Mouse (Mus musculus): Measurements from ENCODE around the gene Fgfrl1. TPM values are rescaled to one million over a fixed set of nuclear protein-coding genes. Genes with fewer than 3 reads are reported as not detected.
A peak's percentile ranks its signal among the peaks of the same experiment; 100 is the strongest.

The Fgfrl1 gene
- polyA plus RNA-seq (2012; fragmentation: generic; extraction: Trizol): 93.3 TPM

DNA sequence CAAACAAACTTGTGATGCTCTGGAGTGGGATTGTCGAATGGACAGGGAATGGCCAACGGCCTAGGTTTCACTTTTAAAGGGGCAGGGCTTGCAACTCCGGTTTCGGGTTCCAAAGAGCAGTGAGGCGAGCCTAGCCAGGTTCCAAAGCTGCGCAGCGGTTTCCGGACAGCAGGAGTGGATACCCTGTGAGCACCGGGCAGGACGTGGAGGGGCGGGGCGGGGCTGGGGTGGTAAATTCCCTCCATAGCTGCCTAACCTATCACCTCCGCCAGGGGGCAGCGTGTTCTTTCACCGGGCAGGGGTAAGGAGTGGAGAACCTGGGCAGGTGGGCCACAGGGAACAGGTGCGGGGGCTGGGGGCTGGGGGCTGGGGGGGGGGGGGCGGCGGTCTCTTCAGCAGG, at the start of gene Fgfrl1:
Gene Fgfrl1, plus strand, starts transcription at position 112 of the 400 bp plus-strand sequence.
- H3K36me3 ChIP-seq (ENCODE audit: control insufficient read depth, insufficient read depth): no peaks in the 10 kb centered on the region

DNA sequence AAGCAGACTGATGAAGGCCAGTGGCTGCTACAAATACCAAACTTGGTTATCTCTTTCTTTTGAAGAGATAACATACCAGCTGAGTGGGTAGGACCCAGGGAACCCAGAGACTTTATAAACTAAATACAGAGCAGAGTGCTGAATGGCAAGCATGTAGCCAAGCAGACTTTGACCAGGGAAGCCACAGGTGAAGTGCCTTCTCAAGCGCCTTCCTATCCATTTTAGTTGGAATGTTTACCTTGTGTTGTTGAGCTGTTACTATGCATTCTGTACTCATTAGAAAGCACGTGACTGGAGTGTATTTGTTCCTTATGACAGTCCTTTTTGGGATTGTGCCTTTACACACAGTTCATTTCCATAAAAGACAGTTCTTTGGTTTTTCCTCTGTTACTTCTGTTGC, 48.5 kb upstream of the Fgfrl1 start:
- H3K36me3 ChIP-seq (ENCODE audit: control insufficient read depth, insufficient read depth): peaks cover 10% of the 10 kb centered on the region
- H3K4me2 ChIP-seq (ENCODE audit: low read depth): no peak overlapping the region
- no peaks in the 10 kb centered on the region for H3K27me3 ChIP-seq (ENCODE audit: control insufficient read depth, insufficient read depth, insufficient read length)
- no peak overlapping the region for H3K4me3 ChIP-seq
- no peak overlapping the region for H3ac ChIP-seq (ENCODE audit: control insufficient read depth, insufficient read length)
- TF ChIP-seq USF1 (IDR thresholded peaks at IDR 0.05; ENCODE audit: low read depth): no peak
- TF ChIP-seq POLR2AphosphoS2 (IDR thresholded peaks at IDR 0.05; ENCODE audit: insufficient read length, low read depth): no peak
- no peak for TF ChIP-seq MYOG (IDR thresholded peaks at IDR 0.05; ENCODE audit: control insufficient read depth in 1 of 3, insufficient read depth in 1 of 3, insufficient read length in 2 of 3, low read depth in 2 of 3)
- TF ChIP-seq MYOD1 (IDR thresholded peaks at IDR 0.05; ENCODE audit: control insufficient read depth in 1 of 3, insufficient read length in 2 of 3, low read depth in 2 of 3): no peak
- TF ChIP-seq TCF12 (IDR thresholded peaks at IDR 0.05; ENCODE audit: insufficient read depth, poor library complexity, severe bottlenecking): no peak
- no peak for TF ChIP-seq E2F4 (IDR thresholded peaks at IDR 0.05; ENCODE audit: insufficient read depth)
- TF ChIP-seq POLR2A (IDR thresholded peaks at IDR 0.05; ENCODE audit: insufficient read length, low read depth): no peak
- TF ChIP-seq SRF (IDR thresholded peaks at IDR 0.05; ENCODE audit: control insufficient read depth, insufficient read length, low read depth): no peak
- TF ChIP-seq REST (IDR thresholded peaks at IDR 0.05; ENCODE audit: insufficient read depth, insufficient read length): no peak
- H3K79me2 ChIP-seq (ENCODE audit: control insufficient read depth, insufficient read depth): no peaks in the 10 kb centered on the region

More for the DNA sequence above, at the start of gene Fgfrl1:
- Histone ChIP-seq H3K4me3 (peak within 1 kb of the TSS; percentile 28), H3K4me2 (ENCODE audit: low read depth) (peak within 1 kb of the TSS; percentile 88), H3ac (ENCODE audit: control insufficient read depth, insufficient read length) (no peak within 1 kb of the TSS), H3K27me3 (ENCODE audit: control insufficient read depth, insufficient read depth, insufficient read length) (no peaks in the 10 kb centered on the region), H3K79me2 (ENCODE audit: control insufficient read depth, insufficient read depth) (no peaks in the 10 kb centered on the region)
- TF ChIP-seq MYOD1 (IDR thresholded peaks at IDR 0.05; ENCODE audit: control insufficient read depth in 1 of 3, insufficient read length in 2 of 3, low read depth in 2 of 3): peak in 1 of 3 experiments; percentile 8
- TF ChIP-seq E2F4 (IDR thresholded peaks at IDR 0.05; ENCODE audit: insufficient read depth): no peak
- TF ChIP-seq TCF3 (IDR thresholded peaks at IDR 0.05; ENCODE audit: insufficient read length, low read depth): no peak
- TF ChIP-seq MYOG (IDR thresholded peaks at IDR 0.05; ENCODE audit: control insufficient read depth in 1 of 3, insufficient read depth in 1 of 3, insufficient read length in 2 of 3, low read depth in 2 of 3): no peak

DNA sequence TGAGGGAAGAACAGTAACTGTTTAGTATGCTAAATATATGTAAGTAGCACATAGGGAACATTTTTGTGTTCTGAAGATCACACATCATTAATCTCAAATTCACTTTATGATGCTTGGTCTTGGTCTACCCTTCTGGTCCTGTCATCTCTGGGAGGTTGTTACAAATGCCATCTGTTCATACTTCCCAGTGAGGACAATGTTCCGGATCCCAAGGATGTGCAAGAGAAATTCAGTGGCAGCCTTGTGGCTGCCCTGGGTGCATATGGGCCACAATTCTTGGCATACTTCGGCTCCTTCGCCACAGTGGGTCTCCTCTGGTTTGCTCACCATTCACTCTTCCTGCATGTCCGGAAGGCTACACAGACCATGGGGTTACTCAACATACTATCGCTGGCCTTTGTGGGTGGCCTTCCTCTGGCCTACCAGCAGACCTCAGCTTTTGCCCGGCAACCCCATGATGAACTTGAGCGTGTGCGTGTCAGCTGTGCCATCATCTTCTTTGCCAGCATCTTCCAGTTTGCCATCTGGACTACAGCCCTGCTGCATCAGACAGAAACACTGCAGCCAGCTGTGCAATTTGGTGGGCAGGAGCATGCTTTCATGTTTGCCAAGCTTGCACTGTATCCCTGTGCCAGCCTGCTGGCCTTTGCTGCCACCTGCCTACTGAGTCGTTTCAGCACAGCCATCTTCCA, 46.4 kb upstream of the Fgfrl1 start:
- H3K79me2 ChIP-seq (ENCODE audit: control insufficient read depth, insufficient read depth): no peaks in the 10 kb centered on the region
- no peak for TF ChIP-seq E2F4 (IDR thresholded peaks at IDR 0.05; ENCODE audit: insufficient read depth)
- no peak for TF ChIP-seq POLR2AphosphoS2 (IDR thresholded peaks at IDR 0.05; ENCODE audit: insufficient read length, low read depth)
- TF ChIP-seq MYOD1 (IDR thresholded peaks at IDR 0.05; ENCODE audit: control insufficient read depth in 1 of 3, insufficient read length in 2 of 3, low read depth in 2 of 3): no peak
- no peak for TF ChIP-seq SRF (IDR thresholded peaks at IDR 0.05; ENCODE audit: control insufficient read depth, insufficient read length, low read depth)
- TF ChIP-seq CEBPB (IDR thresholded peaks at IDR 0.05; ENCODE audit: insufficient read depth, poor library complexity, severe bottlenecking): no peak
- no peak for TF ChIP-seq MYOG (IDR thresholded peaks at IDR 0.05; ENCODE audit: control insufficient read depth in 1 of 3, insufficient read depth in 1 of 3, insufficient read length in 2 of 3, low read depth in 2 of 3)
- TF ChIP-seq MAX (IDR thresholded peaks at IDR 0.05; ENCODE audit: low read depth): no peak
- TF ChIP-seq TCF12 (IDR thresholded peaks at IDR 0.05; ENCODE audit: insufficient read depth, poor library complexity, severe bottlenecking): no peak
- no peak for TF ChIP-seq TCF3 (IDR thresholded peaks at IDR 0.05; ENCODE audit: insufficient read length, low read depth)
- peaks cover 3% of the 10 kb centered on the region for H3K36me3 ChIP-seq (ENCODE audit: control insufficient read depth, insufficient read depth)
- H3K27me3 ChIP-seq (ENCODE audit: control insufficient read depth, insufficient read depth, insufficient read length): no peaks in the 10 kb centered on the region
- H3ac ChIP-seq (ENCODE audit: control insufficient read depth, insufficient read length): no peak overlapping the region
- no peak overlapping the region for H3K4me2 ChIP-seq (ENCODE audit: low read depth)
- H3K4me3 ChIP-seq: no peak overlapping the region

DNA sequence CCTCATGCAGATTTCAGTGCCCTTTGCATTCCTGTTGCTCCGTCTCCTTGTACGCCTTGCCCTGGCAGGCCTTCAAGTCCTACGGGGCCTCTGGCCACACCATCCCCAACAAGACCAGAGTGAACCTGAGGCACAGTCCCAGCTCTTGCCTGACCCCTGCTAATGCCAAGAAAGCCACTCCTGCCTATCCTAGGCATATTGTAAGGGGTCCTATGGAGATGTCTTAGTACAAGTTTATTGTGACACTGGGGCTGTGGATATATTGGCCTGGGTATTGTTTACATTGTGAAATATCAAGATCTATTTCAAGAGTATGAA, 45.9 kb upstream of the Fgfrl1 start:
- H3K4me3 ChIP-seq: no peak overlapping the region
- H3K27me3 ChIP-seq (ENCODE audit: control insufficient read depth, insufficient read depth, insufficient read length): no peaks in the 10 kb centered on the region
- TF ChIP-seq CEBPB (IDR thresholded peaks at IDR 0.05; ENCODE audit: insufficient read depth, poor library complexity, severe bottlenecking) (no peak), POLR2AphosphoS2 (IDR thresholded peaks at IDR 0.05; ENCODE audit: insufficient read length, low read depth) (no peak), SRF (IDR thresholded peaks at IDR 0.05; ENCODE audit: control insufficient read depth, insufficient read length, low read depth) (no peak), TCF3 (IDR thresholded peaks at IDR 0.05; ENCODE audit: insufficient read length, low read depth) (no peak), E2F4 (IDR thresholded peaks at IDR 0.05; ENCODE audit: insufficient read depth) (no peak), MAX (IDR thresholded peaks at IDR 0.05; ENCODE audit: low read depth) (no peak), TCF12 (IDR thresholded peaks at IDR 0.05; ENCODE audit: insufficient read depth, poor library complexity, severe bottlenecking) (no peak), REST (IDR thresholded peaks at IDR 0.05; ENCODE audit: insufficient read depth, insufficient read length) (no peak), USF1 (IDR thresholded peaks at IDR 0.05; ENCODE audit: low read depth) (no peak), MYOG (IDR thresholded peaks at IDR 0.05; ENCODE audit: control insufficient read depth in 1 of 3, insufficient read depth in 1 of 3, insufficient read length in 2 of 3, low read depth in 2 of 3) (no peak), POLR2A (IDR thresholded peaks at IDR 0.05; ENCODE audit: insufficient read length, low read depth) (no peak)
- no peaks in the 10 kb centered on the region for H3K79me2 ChIP-seq (ENCODE audit: control insufficient read depth, insufficient read depth)
- no peak overlapping the region for H3K4me2 ChIP-seq (ENCODE audit: low read depth)
- no peak overlapping the region for H3ac ChIP-seq (ENCODE audit: control insufficient read depth, insufficient read length)
- H3K36me3 ChIP-seq (ENCODE audit: control insufficient read depth, insufficient read depth): peaks cover 3% of the 10 kb centered on the region

DNA sequence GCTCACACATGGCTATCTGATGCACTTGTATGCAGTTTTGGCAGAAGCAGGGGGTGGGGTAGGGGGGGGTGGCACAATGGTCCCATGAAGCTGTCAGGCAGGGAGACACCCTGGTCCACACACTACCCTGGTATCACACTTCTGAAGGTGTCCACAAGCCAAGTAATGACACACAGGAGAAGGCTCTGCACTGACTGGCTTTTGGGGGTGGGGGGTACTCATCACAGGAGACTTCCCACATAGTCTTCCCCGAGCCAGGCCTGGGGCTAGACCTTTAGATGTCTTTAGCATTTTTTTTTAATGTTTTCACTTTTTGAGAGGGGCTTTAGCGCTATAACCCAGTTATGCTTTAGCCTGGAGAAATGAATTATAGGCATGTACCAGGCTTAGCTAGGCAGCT, 44.9 kb upstream of the Fgfrl1 start:
- Histone ChIP-seq H3K4me2 (ENCODE audit: low read depth) (no peak overlapping the region), H3K27me3 (ENCODE audit: control insufficient read depth, insufficient read depth, insufficient read length) (no peaks in the 10 kb centered on the region), H3K36me3 (ENCODE audit: control insufficient read depth, insufficient read depth) (peaks cover 3% of the 10 kb centered on the region), H3K79me2 (ENCODE audit: control insufficient read depth, insufficient read depth) (no peaks in the 10 kb centered on the region), H3ac (ENCODE audit: control insufficient read depth, insufficient read length) (no peak overlapping the region), H3K4me3 (no peak overlapping the region)
- TF ChIP-seq POLR2A (IDR thresholded peaks at IDR 0.05; ENCODE audit: insufficient read length, low read depth) (no peak), REST (IDR thresholded peaks at IDR 0.05; ENCODE audit: insufficient read depth, insufficient read length) (no peak), MAX (IDR thresholded peaks at IDR 0.05; ENCODE audit: low read depth) (no peak), SRF (IDR thresholded peaks at IDR 0.05; ENCODE audit: control insufficient read depth, insufficient read length, low read depth) (no peak), TCF3 (IDR thresholded peaks at IDR 0.05; ENCODE audit: insufficient read length, low read depth) (no peak), CEBPB (IDR thresholded peaks at IDR 0.05; ENCODE audit: insufficient read depth, poor library complexity, severe bottlenecking) (no peak), POLR2AphosphoS2 (IDR thresholded peaks at IDR 0.05; ENCODE audit: insufficient read length, low read depth) (no peak), MYOG (IDR thresholded peaks at IDR 0.05; ENCODE audit: control insufficient read depth in 1 of 3, insufficient read depth in 1 of 3, insufficient read length in 2 of 3, low read depth in 2 of 3) (no peak), TCF12 (IDR thresholded peaks at IDR 0.05; ENCODE audit: insufficient read depth, poor library complexity, severe bottlenecking) (no peak), MYOD1 (IDR thresholded peaks at IDR 0.05; ENCODE audit: control insufficient read depth in 1 of 3, insufficient read length in 2 of 3, low read depth in 2 of 3) (no peak), E2F4 (IDR thresholded peaks at IDR 0.05; ENCODE audit: insufficient read depth) (no peak), USF1 (IDR thresholded peaks at IDR 0.05; ENCODE audit: low read depth) (no peak)

Data from myocyte (in vitro differentiated cells).